9 mouse cellular contexts compared by ENCODE assay signal in the genomic region with DNA sequence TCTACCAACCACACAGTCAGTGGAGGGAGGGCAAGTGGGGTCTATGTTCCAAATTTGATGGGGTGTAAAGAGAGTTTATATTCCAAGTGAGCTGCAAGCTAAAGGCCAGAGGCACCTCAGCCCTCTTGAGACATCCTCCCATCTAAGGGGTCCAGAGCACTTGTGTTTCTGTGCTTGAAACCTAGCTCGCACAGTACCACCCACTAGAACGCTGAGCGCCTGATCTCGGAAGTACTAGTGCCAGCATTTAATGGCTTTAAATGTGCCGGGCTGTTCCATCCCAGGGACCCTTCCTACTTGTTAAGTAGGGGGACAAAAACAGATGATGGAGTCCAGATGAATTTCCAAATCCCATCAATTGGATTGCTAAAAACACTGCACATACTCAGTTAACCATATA. TPM values are rescaled to one million over a fixed set of nuclear protein-coding genes. Genes with fewer than 3 reads are reported as not detected.
DNase-seq lines count a peak whose midpoint lies in the region; ATAC-seq and TF ChIP-seq lines count a peak whose summit lies in the region.
"Had no signal": no experiment of that assay in that cellular context is flagged by ENCODE, and none has a peak within 500 bp of the region (broad histone marks: within the 10 kb centered on the region; RNA-seq: fewer than 3 reads in every experiment).

No protein-coding gene starts in this region.

- WGBS in lung, embryonic 16.5 days = 76% methylated on average over 5 of the region's 5 CpGs
- 41% methylated on average over 5 of the region's 5 CpGs for WGBS in limb, embryonic 13.5 days
- 57% methylated on average over 5 of the region's 5 CpGs for WGBS in stomach, embryonic 16.5 days

- intact Hi-C loops in gastrocnemius, adult 2 months (cut with DNase I) = loop anchor here (5.0 kb wide), 3 partner anchors 101 to 266 kb away; no protein-coding TSS in a partner anchor
- intact Hi-C loops in gastrocnemius, postnatal 36 days (cut with DNase I) = loop anchor here (2.0 kb wide), 1 partner anchor 129 kb away; no protein-coding TSS in a partner anchor

- no peaks in the 10 kb centered on the region for H3K36me3 ChIP-seq in lung, embryonic 16.5 days (ENCODE audit: control insufficient read depth, insufficient read depth, low read length)
- no peaks in the 10 kb centered on the region for H3K36me3 ChIP-seq in limb, embryonic 13.5 days
- H3K36me3 ChIP-seq in stomach, embryonic 16.5 days (ENCODE audit: control insufficient read depth, insufficient read depth, low read length) = no peaks in the 10 kb centered on the region

- DNase-seq in gastrocnemius, adult 2 months = no peak
- DNase-seq in gastrocnemius, postnatal 36 days = no peak
- no peak for DNase-seq in lung, postnatal 10 days
- no peak for DNase-seq in layer of hippocampus, adult 18-20 months (ENCODE audit: low spot score in 2 of 2)
- DNase-seq in adrenal gland, adult 2 months = no peak
- DNase-seq: cerebellum, adult 11 months had no signal

- H3K9ac ChIP-seq in lung, embryonic 16.5 days (ENCODE audit: low read length) = no peak overlapping the region
- no peak overlapping the region for H3K9ac ChIP-seq in limb, embryonic 13.5 days
- peak overlapping the region; percentile 26; the same call in 1 of the 2 replicates for H3K9ac ChIP-seq in stomach, embryonic 16.5 days (ENCODE audit: low read length)

- no peaks in the 10 kb centered on the region for H3K27me3 ChIP-seq in lung, embryonic 16.5 days (ENCODE audit: control insufficient read depth, insufficient read depth, low read depth, low read length)
- H3K27me3 ChIP-seq in limb, embryonic 13.5 days = no peaks in the 10 kb centered on the region
- H3K27me3 ChIP-seq in stomach, embryonic 16.5 days (ENCODE audit: control insufficient read depth, insufficient read depth, low read length) = no peaks in the 10 kb centered on the region

- H3K4me3 ChIP-seq in gastrocnemius, adult 2 months = peak overlapping the region; percentile 98
- H3K4me3 ChIP-seq in lung, embryonic 16.5 days (ENCODE audit: low read length) = no peak overlapping the region
- peak overlapping the region; percentile 90 for H3K4me3 ChIP-seq in limb, embryonic 13.5 days
- H3K4me3 ChIP-seq in stomach, embryonic 16.5 days (replicated peaks; ENCODE audit: low read length) = peak overlapping the region; percentile 94

- H3K9me3 ChIP-seq in lung, embryonic 16.5 days (ENCODE audit: control insufficient read depth, low read length) = no peaks in the 10 kb centered on the region
- no peaks in the 10 kb centered on the region for H3K9me3 ChIP-seq in limb, embryonic 13.5 days
- no peaks in the 10 kb centered on the region for H3K9me3 ChIP-seq in stomach, embryonic 16.5 days (replicated peaks; ENCODE audit: control insufficient read depth, low read length)

- ATAC-seq in lung, embryonic 16.5 days (ENCODE audit: low read depth) = no peak
- no peak for ATAC-seq in limb, embryonic 13.5 days (ENCODE audit: low FRiP score, low read depth)
- ATAC-seq in stomach, embryonic 16.5 days (ENCODE audit: insufficient read depth, low FRiP score) = no peak

- peak overlapping the region; percentile 97 for H3K27ac ChIP-seq in gastrocnemius, adult 2 months
- H3K27ac ChIP-seq in lung, embryonic 16.5 days (ENCODE audit: low read length) = no peak overlapping the region
- H3K27ac ChIP-seq in limb, embryonic 13.5 days = no peak overlapping the region
- no peak overlapping the region for H3K27ac ChIP-seq in stomach, embryonic 16.5 days (ENCODE audit: low read length)

- TF ChIP-seq CTCF in gastrocnemius, adult 2 months (IDR thresholded peaks at IDR 0.05) = no peak

- H3K4me2 ChIP-seq in lung, embryonic 16.5 days (ENCODE audit: low read depth, low read length) = peak overlapping the region; percentile 93
- H3K4me2 ChIP-seq in limb, embryonic 13.5 days (replicated peaks) = peak overlapping the region; percentile 86
- H3K4me2 ChIP-seq in stomach, embryonic 16.5 days (ENCODE audit: low read depth, low read length) = peak overlapping the region; percentile 74

- peaks cover 33% of the 10 kb centered on the region for H3K4me1 ChIP-seq in lung, embryonic 16.5 days (replicated peaks; ENCODE audit: control insufficient read depth, insufficient read depth, low read length)
- peaks cover 61% of the 10 kb centered on the region for H3K4me1 ChIP-seq in limb, embryonic 13.5 days
- peaks cover 37% of the 10 kb centered on the region for H3K4me1 ChIP-seq in stomach, embryonic 16.5 days (ENCODE audit: control insufficient read depth, insufficient read depth, low read length)

RNA-seq across cellular contexts. Expression of gene 1700025G04Rik, which starts 1.9 kb away (rescaled TPM):
- 10 to 100 TPM; 66.2 to 72.2 TPM for total RNA-seq in gastrocnemius, adult 2 months (2021)
- 10 to 100 TPM; 69.8 to 72.2 TPM for total RNA-seq in gastrocnemius, postnatal 36 days (2021)
- polyA plus RNA-seq in lung, embryonic 16.5 days (2015; fragmentation: Nextera tagmentation; extraction: Ambion mirVana) = 16.7 and 17.3 TPM in 2 replicates
- polyA plus RNA-seq in limb, embryonic 13.5 days (2015; fragmentation: Nextera tagmentation; extraction: Ambion mirVana) = 28.3 and 30.9 TPM in 2 replicates
- 16.1 and 17.3 TPM in 2 replicates for polyA plus RNA-seq in stomach, embryonic 16.5 days (2015; fragmentation: Nextera tagmentation; extraction: Ambion mirVana)
- total RNA-seq in layer of hippocampus, adult 18-20 months (2021) = 10 to 100 TPM; 60.3 to 70.8 TPM
- total RNA-seq in adrenal gland, adult 2 months (2021) = 10 to 100 TPM; 53.7 to 66.1 TPM
- polyA plus RNA-seq in adrenal gland, adult 2 months (2012; rRNA removed) = 2.6 and 3.0 TPM in 2 replicates
